Mouse (Mus musculus): ENCODE results near the gene St6galnac1.

Gene St6galnac1

DNA sequence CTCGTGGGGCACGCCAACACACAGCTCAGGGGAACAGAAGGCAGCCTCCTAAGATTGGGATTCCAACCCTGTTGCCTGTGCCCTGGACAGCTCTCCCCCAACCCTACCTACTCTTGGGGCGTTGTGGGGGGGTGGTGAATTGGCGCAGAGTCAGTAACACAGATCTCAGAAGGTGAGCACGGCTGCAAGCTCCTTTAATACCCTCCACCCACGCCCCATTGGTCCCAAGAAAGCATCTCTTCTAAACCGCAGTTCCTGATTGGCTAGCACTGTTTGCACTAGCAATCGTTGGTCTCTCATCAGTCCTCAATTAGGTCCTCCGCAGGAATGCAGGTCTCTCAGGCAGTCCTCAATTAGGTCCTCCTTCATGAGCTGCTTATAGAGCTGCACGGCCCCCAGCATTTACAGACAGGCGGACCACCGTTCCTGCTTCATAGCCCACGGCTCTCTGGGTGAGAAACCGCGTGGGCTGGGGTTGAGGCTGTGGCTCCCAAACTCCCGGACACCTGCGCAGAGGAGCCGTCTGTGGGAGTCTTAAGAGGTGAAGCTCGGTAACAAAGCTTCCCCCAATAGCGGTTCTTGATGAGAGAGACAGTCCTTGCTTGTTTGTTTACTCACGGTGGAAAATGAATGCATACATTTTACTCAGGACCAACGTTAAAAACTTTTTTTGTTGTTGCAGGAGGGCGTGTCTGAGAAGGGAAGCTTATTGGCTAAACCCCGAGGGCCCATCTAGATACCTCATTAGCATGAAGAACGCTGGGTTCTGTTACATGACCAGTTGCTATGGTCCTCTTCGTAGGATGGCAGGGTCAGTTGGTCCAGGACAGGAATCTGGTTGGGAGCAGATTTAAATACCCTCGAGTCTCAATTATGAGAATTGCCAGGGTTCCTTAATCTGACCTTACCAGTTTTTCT lies 50.0 kb downstream of the St6galnac1 start:
- DNase-seq: peak; percentile 17 to 35

- DNase-seq: no peak
Observed at GRCm38 (mm10) chr11:116723064-116723463, 52.2 kb downstream of the St6galnac1 start.

DNA sequence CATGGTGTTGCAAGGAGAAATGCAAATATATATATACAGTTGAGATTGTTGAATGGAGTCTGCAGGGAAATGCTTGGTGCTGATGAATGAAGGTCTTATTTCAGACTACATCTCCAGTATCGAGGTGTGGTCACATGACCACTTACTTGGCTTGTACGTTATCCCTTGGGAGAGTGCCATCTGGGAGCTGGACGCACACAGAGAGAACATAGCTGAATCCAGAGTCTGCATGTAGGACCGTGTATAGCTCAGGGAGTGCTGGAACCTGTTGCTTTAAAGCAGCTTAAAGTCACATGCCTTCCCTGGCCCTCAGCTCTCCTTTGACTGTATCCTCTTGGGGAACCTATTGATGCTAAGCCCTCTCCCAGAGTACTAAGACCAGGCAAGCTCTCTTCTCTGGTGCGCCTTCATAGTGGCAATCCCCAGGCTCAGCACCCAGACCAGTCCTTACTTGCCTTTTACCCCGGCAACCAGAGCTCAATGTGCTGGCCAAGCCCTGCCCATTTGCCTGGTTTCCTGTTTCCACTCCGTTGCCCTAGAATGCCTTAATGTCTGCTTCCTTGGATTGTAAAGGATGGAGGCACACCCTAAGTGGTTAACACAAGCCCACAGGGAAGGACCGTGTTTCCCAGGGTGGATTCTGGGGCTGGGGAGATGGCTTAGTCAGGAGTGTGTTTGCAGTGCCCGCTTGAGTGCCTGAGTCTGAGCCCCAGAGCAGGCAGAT lies 53.6 kb downstream of the St6galnac1 start:
- DNase-seq: peak in 1 of 2 experiments; percentile 8

GRCm38 (mm10) chr11:116720319-116720865 lies 54.9 kb downstream of the St6galnac1 start:
- no peak for DNase-seq

Data from cerebellum, postnatal 14 days (tissue).